Mouse (Mus musculus) embryo, embryonic 10 days (tissue): ENCODE measurements around the gene Mxra8.
A peak's percentile ranks its signal among the peaks of the same experiment; 100 is the strongest.

Source experiments
- DNase-seq: peaks from one replicate; pipeline ENCODE4 v3.0.0-alpha.2; 2015; ENCODE audit warnings: low spot score

The Mxra8 gene

DNA sequence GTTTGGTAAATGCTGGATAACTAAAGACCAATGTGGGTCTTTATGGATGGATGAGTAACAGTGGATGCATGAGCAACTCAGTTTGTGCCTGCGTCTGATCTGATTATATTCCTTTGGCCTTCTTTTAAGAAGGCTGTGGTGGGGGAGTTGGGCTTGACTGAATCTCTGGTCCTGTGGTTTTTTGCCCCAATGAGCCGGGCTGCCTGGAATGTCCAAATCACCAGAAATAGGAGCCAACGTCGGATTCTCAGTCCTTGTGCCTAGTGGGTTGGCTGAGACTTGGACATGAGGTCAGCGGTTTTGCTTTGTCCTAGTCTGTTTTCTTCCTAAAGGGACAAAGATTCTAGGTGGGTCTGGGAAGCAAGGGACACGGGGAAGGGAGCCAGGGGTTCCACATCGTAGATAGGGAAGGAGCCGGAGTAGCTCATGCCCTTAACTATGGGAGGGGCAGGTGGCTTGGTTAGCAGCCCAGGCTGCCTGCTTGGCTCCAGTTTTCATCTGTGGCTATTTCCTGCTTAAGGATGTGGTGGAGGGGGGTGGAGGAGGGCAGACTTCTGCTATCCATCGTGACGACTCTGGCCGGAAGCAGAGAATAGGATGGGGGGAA, 2.0 kb upstream of the Mxra8 start:
- no peak for DNase-seq

DNA sequence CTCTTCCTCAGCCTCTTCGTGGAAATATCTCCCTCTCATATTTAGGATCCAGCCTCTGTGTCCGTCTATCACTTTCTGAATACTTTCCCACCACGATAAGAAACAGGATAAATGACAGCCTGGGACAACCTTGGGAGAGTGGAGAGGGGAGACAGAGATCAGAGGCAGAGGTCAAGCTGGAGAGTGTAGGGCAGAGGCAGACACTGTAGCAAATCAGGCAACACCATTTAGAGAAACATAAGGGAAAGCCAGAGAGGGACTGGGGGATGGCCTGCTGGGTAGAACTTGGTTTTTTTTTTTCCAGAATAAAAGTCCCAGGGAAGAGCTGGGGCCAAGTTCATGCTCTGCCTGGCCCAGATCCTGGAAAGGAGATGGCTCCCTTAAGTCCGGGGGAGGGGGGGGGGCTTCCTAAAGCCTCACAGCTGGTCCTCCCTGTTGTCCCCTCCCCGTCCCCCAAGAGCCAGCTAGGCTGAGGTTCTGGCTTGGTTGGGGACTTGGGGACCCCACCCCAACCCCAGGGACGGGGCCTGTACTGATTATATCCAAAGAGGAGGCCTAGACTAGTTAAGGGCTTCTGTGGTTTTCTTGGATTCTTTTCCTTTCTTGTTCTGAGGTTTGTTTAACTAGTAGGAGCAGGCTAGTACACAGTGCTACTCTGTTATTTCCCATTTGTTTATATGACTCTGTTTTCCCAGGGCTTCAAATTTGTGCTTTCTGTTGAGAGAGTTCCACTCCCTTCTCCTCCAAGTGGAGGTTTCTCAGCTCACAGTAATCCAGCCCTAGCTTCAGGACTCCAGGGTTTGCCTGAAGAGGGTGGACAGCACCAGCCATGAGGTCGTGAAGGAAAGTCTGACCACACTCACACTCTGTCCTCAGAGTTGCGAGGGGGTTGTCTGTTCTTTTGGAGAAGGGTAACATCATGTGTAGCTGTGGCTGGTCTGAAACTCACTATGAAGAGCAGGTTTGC, 1.0 kb upstream of the Mxra8 start:
- no peak for DNase-seq

DNA sequence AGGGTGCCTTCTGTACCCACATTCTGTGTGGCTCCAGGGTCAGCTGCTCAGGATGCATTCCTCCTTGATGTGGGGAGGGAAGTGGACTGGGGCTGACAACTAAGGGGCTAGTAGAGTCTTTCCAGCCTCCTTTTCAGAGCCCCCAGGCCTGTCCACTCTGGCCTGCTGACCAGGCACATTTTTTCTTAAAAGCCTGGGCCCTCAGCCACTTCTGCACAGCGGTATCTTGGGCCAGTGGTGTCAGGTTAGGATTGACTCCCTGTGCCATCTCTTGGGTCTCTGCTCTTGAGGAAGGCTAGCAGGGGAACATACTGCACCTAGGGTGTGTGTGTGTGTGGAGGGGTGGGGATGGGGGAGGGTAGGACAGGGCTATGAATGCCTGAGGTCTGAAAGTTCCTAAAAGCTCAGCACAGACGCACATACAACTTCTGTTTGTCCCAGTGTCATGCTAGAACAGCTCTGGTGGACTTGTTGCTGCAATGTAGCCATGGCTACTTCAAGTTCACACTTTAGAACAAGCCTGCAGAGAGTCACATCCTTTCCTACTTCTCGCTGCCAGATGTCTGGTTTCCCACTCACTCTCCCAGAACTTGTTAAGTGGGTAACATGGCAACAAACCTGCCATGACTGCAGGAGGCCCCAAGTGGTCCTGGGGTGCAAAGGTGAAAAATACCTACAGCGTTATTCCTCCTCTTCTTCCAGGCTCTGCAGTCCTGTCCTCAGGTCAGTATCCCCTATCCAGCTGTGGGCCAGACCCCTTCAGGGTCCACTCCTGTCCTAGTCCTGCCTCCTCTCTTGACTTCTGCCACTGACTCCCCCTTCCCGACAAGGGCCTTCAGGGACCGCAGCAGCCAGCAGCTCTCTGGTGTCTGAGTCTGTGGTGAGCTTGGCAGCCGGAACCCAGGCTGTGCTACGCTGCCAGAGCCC, 859 bp downstream of the Mxra8 start:
- DNase-seq, result peak; percentile 12

DNA sequence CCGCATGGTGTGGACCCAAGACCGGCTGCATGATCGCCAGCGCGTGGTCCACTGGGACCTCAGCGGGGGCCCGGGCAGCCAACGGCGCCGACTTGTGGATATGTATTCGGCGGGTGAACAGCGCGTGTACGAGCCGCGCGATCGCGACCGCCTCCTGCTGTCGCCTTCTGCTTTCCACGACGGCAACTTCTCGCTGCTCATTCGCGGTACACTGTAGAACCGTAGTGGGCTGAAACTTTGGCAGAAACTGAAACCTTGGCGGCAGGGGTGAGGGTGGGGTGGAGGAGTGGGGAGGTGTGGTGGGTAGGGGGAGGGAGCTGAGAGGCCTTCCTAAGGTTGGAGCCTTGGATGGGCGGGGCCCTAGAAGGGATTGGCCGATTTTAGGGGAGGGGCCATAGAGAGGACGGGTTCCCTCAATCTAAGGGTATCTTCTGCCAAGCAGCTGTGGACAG, 1.5 kb downstream of the Mxra8 start:
- DNase-seq, result peak; percentile 71

DNA sequence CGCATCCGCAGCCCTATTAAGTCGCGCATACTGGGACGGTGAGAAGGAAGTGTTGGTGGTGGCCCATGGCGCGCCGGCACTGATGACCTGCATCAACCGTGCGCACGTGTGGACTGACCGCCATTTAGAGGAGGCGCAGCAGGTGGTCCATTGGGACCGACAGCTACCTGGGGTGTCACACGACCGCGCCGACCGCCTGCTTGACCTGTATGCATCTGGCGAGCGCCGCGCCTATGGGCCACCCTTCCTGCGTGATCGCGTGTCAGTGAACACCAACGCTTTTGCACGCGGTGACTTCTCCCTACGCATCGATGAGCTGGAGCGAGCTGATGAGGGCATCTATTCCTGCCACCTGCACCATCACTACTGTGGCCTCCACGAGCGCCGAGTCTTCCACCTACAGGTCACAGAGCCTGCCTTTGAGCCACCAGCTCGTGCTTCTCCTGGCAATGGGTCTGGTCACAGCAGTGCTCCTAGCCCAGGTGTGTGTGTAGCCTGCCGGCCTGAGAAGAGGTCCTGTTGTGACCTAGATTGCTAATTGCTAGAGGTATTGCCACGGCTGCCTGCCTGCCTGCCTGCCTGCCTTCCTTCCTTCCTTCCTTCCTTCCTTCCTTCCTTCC, 2.3 kb downstream of the Mxra8 start:
- DNase-seq, result peak; percentile 21

DNA sequence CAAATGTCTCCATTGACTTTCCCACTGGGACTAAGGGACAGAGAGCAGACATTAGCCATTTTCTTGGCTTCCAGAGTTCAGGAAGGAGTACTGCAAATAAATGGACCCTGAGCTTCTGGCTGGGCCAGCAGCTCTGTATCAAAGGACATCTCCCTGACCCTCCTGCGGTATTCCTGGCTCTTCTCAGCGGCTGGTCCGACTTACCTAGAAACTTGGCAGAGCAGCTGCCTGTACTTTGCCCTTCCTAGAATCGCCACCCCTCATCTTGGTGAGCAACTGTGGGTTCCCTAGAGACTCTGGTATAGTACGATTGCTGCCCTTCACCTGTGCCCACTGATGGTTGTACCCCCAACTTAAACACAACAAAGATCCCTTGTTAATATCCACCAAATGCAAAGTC, 3.8 kb downstream of the Mxra8 start:
- no peak for DNase-seq

DNA sequence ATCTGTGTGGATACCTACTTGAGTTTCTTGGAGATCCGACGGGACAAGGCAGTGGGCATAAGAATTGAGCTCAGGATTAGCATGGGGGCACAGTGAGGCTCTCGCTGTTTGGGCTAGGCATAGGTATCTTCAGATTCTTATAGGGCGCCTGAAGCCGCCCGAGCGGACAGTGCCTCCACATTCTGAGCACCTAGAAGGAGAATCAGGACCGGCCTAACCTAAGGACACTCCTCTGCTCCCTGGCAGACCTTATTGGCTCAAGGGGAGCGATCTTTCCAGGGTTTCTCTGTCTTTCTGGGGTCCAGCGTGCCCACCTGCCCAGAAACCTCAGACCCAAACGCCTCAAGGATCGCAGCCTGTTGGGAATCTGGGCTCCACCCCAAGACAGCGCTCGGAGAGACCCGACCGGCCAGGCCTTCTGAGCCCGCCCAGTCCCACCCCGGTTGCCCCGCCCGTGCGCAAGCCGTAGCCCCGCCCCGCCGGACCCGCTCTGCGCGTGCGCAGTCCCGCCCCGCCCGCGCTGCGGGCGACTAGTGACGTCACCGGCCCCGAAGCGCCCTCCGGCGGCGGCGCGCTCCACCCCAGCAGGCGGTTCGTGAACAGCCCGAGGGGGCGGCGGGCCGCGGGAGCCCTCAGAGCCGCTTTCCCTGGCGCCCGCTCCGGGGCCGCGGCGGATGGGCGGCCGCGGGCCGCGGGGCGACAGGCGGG, 7.5 kb downstream of the Mxra8 start, which contains the start of gene Dvl1:
Dvl1 (plus strand) TSS at position 532 of the 708 bp plus-strand sequence.
- peak; percentile 84 for DNase-seq

DNA sequence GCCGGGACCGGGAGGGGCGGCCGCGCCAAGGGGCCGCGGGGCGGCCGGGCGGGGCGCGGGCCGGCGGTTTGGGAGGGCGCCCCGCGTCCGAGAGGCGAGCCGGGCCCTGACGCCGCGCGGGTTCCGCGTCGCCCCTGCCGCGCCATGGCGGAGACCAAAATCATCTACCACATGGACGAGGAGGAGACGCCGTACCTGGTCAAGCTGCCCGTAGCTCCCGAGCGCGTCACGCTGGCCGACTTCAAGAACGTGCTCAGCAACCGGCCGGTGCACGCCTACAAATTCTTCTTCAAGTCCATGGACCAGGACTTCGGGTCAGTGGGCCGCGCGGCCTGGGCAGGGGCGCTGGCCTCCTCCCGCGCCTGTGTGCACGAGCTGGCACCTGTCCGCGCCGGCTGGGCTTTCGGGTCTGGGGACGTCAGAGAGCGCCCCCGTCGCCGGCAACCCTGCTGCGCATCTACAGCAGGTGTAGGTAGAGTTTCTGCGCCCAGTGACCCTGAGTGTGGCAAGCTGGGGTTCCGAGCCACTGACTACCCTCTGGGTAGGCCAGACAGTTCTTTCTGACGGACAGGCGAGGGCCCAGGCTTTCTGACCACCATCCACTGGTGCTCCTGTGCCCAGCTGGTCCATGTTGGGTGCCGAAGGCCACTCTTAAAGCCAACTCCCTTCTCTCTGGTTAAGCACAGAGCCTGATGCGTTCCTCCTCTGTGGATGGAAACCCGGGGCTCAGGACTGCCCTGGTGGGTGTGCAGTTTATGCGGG, 8.3 kb downstream of the Mxra8 start:
- peak; percentile 63 for DNase-seq

DNA sequence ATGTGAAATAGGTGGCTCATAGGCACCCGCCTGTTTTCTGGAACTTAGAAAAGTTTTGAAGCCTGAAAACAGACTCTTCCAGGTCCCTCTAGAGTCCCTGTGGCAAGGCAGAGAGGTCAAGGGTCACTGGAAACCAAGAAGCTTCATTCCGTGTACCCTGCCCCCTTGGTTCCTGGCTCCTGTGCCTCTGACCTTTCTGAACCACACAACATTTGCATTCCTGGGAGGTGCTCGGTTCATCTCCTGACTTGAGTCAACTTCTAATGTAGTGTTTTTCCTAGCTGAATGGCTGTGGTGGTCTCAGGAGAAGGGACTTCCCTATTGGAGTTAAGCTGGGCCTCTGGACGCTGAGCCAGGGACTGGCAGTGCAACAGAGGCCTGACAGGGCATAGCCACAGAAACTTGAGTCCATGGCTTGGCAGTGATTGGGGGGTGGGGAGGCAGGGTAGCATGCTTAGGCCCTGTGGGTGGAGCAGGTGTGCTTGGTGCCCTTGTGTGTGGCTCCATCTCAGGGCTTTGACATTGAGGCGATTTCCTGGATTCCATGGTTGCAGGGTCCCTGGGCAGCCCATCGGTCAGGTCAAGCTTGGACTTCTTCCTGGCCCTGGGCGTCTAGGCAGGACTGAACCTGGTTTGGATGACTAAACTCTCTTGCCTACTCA, 9.1 kb downstream of the Mxra8 start:
- peak; percentile 45 for DNase-seq

DNA sequence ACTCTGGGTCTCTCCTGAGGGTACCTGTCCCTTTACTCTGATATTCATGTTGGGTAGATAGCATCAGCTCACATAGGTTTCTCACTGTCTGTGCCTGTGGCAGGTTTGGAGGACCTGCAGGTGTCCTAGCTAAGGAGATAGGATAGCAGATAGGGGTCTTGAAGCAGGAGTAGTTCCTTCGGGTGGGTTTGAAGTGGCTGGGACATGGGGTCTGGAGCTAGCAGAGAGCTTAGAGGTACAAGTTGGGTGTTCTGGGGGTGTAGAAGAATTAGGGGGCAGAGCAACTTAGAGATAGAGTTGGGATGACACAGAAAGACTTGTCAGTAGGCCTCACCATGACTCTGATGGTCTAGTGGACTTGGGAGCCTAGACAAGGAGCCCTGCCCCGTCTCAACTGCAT, 9.9 kb downstream of the Mxra8 start:
- DNase-seq, result no peak

DNA sequence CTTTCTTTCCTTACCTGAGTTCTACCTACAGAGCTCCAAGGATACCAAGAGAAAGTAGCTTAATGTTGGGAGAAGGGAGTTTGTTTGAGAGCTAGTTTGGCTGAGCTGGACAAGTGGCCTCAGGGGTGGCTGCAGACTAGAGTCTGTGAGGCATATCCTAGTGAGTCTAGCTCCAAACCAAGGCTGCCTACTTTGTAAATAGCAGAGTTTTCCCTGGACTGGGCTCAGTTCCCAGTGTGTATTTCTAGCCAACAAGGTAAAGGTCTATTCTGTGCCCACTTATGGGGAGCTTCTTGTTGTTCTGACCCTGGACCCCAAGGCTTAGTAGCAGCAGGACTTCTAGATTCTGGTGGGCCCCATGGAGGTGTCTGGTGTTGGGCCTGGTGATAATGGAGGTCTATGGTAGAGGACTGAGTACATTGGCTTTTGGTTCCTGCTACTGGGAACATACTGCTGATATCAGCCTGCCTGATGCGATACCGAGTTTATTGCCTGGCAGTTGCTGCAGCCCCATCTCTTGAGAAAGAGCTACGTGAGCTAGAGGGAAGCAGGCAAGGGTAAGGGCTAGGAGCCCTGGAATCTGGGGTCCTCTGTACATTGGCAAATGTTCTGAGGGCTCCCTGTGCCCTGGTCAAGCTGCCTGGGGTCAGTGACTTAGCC, 10.4 kb downstream of the Mxra8 start:
- no peak for DNase-seq

DNA sequence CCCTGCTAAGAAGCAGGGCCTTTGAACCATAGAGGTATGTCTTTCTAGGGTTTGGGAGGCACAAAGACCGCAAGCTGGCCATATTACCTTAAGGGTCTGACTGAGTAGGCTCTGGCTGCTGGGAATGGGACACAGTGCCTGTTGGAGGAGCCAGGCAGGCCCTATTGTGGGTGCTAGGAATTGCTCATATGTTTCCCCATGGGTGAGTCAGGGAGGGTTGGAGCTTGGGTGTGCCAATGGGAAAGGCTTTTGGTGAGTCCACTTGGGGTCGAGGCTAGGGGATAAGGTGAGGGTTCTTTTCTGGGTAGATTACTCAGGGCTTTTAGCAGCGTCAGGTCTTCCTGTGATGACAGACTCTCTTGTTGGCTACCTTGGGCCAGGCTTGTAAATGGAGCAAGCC, 11.9 kb downstream of the Mxra8 start:
- DNase-seq, result no peak

DNA sequence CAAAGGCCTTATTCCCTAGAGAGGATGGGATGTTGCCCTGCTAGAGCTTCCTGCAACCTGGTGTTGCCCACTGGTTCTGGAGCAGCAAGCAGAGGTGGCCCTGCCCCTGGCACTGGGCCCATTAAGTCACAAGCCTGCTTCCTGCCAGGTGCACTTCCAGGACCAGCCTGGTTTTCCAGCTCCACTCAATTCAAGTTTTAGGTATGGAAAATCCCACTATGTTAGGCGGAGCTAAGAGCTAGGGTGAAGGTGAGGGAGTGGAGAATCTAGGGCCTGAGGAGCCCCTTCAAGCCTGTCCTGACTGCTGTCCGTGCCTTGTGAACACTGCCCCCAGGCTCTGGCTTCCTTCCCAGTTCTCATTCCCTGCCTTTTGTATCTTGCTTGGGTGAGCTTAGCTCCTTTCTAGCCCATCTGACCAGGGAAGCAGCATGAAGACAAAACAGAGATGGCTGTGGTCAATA, 12.5 kb downstream of the Mxra8 start:
- DNase-seq, result no peak

DNA sequence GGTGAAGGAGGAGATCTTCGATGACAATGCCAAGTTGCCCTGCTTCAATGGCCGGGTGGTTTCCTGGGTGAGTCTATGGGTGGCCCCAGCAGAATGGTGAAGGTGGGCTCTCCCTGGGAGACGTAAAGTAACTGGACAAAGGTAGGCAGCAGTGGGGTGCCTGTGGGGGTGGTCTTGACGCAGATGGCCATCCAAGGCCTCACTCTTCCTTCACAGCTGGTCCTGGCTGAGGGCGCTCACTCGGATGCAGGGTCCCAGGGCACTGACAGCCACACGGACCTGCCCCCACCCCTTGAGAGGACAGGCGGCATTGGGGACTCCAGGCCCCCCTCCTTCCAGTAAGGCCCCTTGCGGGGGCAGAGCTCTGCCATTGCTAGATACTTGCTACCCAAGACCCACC, 13.9 kb downstream of the Mxra8 start:
- DNase-seq, result no peak

DNA sequence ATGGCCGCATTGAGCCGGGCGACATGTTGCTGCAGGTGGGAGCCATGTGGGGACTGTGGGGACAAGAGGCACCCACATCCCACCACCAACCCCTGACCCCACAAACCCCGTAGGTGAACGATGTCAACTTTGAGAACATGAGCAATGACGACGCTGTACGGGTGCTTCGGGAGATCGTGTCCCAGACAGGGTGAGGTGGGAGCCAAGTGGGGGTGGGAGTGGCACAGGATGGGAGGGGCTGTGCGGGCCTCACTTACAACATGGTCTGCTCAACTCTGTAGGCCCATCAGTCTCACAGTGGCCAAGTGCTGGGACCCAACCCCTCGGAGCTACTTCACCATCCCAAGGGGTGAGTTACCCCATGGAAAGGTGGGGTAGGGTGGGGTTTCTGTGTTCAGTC, 15.5 kb downstream of the Mxra8 start:
- no peak for DNase-seq

DNA sequence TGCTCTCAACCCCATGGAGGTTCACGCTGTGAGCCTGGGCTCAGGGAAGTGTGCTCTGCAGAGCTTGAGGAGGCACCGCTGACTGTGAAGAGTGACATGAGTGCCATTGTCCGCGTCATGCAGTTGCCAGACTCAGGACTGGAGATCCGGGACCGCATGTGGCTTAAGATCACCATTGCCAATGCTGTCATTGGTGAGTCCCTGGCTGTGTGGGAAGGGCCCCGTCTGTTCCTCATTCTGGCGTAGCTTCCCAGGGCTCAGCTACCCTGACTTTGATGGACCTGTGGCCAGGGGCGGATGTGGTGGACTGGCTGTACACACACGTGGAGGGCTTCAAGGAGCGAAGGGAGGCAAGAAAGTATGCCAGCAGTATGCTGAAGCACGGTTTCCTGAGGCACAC, 16.6 kb downstream of the Mxra8 start:
- no peak for DNase-seq

DNA sequence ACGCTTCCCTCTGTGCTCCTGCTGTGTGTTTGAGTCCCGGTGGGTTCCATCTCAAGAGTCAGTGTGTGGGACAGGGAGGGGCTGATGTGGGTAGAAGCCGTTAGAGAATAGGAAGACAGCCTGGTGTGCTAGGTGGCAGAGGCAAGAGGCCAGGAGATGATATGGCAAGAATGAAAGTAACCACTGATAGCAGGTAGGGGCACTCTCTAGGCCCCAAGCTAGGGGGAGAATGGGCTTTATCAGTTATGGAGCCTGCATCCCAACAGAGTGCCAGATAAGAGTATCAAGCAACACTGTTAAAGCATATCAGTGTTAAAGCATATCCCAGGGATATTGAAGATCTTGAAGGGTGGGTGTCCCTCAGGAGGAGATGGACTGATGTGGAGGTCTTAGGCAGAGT, 17.4 kb downstream of the Mxra8 start:
- DNase-seq, result no peak

DNA sequence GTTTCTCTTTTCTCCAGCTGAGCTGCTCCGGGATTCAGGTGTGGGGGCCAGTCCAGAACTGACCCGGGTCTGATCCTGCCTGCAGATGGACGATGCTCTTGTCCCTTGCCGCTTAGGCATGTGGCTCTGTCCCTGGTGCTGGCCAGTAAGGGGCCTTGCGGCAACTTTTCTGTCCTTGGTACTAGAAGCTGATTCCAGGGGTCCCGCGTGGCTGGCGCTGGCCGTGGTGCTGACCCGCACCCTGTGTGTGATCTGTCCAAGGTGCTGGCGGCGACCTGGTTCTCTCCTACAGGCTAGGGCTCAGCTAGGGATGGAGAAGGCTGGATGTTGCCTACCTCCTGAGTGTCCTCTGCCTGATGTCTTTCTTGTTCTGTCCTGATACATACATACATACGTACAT, 19.8 kb downstream of the Mxra8 start:
- DNase-seq, result peak; percentile 90

DNA sequence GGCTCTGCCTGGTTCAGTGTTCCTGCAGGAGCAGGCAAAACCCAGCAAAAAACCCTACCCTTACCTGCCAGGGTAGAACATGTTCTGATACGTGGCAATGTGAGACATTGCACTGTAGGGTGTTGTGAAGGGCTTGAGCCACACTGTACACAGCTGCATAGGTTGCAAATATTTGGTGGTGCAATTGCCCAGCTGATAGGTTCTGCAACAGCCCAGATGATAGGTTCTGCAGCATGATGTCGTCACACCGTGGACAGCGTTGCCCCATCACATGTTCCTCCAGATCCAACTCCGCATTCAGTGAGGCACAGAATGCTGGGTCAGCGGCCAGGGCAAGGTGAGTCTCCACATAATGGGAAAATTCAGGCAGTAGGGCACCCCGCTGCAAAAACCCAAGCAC, 22.3 kb downstream of the Mxra8 start:
- no peak for DNase-seq
